Mouse (Mus musculus) left cerebral cortex, postnatal 4 days (tissue): ENCODE measurements at regions not wholly inside any gene's neighbourhood (a gene's known extent, or its start where the extent isn't known, plus 50 kb on each side); places are given as distances from the start of the nearest gene placed in this dataset.
"Not testable (repeated sequence)": the region's sequence is repeated elsewhere in the genome, so short reads cannot be mapped to it uniquely, and the experiment has no call there.

ENCODE experiments used
- DNase-seq: peaks from one replicate; pipeline ENCODE4 v3.0.0-alpha.2; 2022
- intact Hi-C: fragments of 180-260 bp; cut with DNase I; formaldehyde crosslinking; loops from one replicate; pipeline ENCODE4 v1.15.1; 2025

- DNase-seq = no peak
- intact Hi-C loops = no loop called here
Observed at GRCm38 (mm10) chr13:32465787-32466186, 127.2 kb upstream of the Gmds start.

DNA sequence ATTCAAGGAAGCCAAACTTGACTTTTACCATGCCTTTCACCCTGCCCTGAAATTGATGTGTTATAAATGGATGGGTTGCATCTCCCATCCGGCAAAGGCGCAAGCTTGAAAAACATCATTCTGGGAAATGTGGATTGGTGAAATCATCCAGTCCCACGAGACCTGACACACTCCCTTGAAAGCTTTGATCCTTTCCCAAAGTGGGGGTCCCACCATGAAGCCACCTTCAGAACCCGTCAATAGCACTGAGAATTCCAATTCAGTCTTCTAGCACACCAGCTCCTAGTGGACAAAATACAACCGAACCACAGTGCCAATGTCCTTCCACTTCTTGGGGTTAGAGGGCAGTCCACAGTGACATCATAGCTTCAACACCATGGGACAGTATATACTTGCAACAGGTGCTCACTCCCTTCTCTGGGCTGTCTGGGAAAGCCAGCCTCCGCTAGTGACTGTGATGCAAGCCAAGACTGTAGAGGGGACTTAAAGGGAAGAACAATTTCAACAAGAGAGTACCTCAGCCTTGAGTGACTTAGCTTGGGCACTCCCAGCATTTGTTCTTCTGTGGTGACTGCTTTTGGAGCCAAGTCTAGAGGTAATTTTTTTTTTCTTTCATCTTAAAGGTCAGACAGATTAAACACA lies 126.6 kb upstream of the Gmds start:
- intact Hi-C loops = no loop called here
- DNase-seq = no peak

GRCm38 (mm10) chr13:32454419-32455146 lies 116.0 kb upstream of the Gmds start:
- DNase-seq = no peak
- intact Hi-C loops = no loop called here

- peak; percentile 27 for DNase-seq
Observed at GRCm38 (mm10) chr13:32449710-32450417, 111.3 kb upstream of the Gmds start.

DNA sequence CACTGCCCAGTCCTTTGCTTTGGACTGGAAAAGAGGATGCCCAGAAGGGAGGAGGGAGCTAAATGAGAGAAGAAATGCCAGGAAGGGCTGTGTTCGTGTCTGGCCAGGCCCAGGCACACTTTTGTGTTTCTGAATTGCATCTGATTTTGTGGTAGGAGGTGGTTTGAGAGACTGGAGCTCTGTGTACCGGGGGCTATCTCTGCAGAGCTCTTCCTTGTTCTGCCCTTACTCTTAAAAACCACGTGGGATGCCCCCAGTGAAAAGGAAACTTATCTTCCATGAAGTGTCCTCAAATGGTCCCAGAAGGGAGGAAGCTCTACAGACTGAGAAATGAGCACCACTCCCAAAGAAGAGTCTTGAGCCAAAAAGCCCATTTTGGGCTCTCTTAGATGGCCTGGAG lies 106.0 kb upstream of the Gmds start:
- no peak for DNase-seq
- intact Hi-C loops = no loop called here

More at GRCm38 (mm10) chr13:32449710-32450417, 111.3 kb upstream of the Gmds start:
- intact Hi-C loops = no loop called here

GRCm38 (mm10) chr13:32442025-32442424 lies 103.5 kb upstream of the Gmds start:
- no peak for DNase-seq
- intact Hi-C loops = no loop called here

GRCm38 (mm10) chr13:32435136-32435535 lies 96.6 kb upstream of the Gmds start:
- peak; percentile 12 for DNase-seq
- intact Hi-C loops = no loop called here

GRCm38 (mm10) chr13:32428482-32428881 lies 89.9 kb upstream of the Gmds start:
- DNase-seq = no peak

DNA sequence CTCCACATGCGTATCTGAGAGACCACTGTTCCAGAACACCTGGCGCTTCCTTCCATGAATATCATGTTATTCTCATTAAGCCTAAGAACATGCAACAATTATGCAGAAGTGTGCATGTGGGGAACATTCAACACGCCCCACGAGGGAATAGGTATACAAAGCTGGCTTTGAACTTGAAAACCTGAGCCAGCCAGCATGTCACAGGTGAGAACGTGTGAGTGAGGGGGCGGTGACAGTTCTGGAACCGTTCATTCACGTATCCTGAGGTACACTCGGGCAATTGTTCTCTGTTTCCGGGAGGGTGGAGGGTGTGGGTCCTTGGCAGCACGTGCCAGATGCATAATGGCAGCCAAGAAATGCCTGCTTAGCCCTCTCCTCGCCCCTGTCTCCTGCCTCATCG lies 88.4 kb upstream of the Gmds start:
- DNase-seq = no peak
- intact Hi-C loops = no loop called here

More at GRCm38 (mm10) chr13:32428482-32428881, 89.9 kb upstream of the Gmds start:
- intact Hi-C loops = no loop called here

DNA sequence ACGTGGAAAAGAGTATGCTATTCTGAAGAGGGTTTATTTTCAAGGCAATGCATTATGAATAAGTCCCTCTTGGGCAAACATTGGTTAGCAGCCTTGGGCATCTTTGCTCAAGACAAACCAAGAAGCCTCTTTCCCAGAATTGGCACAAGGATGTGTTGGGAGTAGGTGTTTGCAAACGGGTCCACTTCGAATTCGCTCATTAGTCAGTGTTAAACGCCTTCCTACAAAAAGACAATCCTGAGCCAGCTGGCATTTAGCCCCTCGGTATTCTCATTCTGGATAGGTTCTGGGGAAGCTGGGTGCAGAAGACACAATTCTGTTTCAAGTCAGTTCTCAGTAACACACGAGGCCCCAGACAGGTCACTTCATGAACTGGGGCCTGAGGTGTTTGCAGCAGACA lies 87.7 kb upstream of the Gmds start:
- no peak for DNase-seq
- intact Hi-C loops = no loop called here

GRCm38 (mm10) chr13:32424543-32424942 lies 86.0 kb upstream of the Gmds start:
- intact Hi-C loops = not testable (repeated sequence)

GRCm38 (mm10) chr13:32422485-32422884 lies 83.9 kb upstream of the Gmds start:
- intact Hi-C loops = no loop called here
- DNase-seq = no peak

More at GRCm38 (mm10) chr13:32424543-32424942, 86.0 kb upstream of the Gmds start:
- not testable (repeated sequence) for DNase-seq

DNA sequence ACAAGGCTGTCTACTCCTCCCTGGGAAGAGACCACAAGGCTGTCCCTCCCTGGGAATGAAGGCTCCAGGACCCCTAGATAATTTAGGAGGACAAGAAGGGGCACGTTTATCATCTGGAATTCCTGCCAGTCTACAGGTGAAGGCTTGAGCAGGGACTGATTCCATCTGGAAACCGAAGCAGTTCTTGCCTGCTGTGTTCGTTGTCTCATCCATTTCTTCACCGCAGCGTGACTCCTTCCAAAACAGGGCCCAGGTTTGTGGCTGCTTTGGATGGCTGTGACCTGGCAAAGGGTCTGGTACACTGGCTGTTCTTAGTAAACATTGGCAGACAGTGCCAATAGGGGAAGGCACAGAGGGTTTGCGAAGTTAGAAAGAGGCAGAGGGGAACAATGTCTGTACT lies 80.8 kb upstream of the Gmds start:
- intact Hi-C loops = loop anchor here (10.0 kb wide), 1 partner anchor 195 kb away; no protein-coding TSS in a partner anchor
- DNase-seq = no peak

GRCm38 (mm10) chr13:32418655-32419054 lies 80.1 kb upstream of the Gmds start:
- DNase-seq = no peak
- intact Hi-C loops = loop anchor here (10.0 kb wide), 1 partner anchor 194 kb away; no protein-coding TSS in a partner anchor

DNA sequence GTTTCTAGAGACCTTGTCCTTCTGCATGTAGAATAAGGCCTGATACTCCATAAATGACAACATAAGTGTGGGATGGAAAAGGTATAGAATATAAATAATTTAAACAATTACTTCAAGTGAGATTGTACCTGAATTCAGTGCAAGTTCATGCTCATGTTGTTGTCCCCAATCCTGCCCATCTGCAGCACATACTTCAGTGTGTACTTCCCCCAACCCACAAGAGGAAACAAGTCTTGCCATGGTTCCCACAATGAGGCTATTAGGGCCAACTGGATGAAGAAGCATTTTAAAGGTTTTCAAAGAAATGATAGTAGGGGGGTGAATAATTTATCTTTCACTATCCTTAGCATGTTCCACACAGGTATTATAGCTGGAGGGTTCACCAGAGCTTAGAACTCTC lies 79.4 kb upstream of the Gmds start:
- intact Hi-C loops = loop anchor here (10.0 kb wide), 1 partner anchor 193 kb away; no protein-coding TSS in a partner anchor
- no peak for DNase-seq

- DNase-seq = peak; percentile 61
- intact Hi-C loops = loop anchor here (5.0 to 10.0 kb wide), 2 partner anchors 187 to 609 kb away; no protein-coding TSS in a partner anchor
Observed at GRCm38 (mm10) chr13:32411287-32411935, 72.9 kb upstream of the Gmds start.

DNA sequence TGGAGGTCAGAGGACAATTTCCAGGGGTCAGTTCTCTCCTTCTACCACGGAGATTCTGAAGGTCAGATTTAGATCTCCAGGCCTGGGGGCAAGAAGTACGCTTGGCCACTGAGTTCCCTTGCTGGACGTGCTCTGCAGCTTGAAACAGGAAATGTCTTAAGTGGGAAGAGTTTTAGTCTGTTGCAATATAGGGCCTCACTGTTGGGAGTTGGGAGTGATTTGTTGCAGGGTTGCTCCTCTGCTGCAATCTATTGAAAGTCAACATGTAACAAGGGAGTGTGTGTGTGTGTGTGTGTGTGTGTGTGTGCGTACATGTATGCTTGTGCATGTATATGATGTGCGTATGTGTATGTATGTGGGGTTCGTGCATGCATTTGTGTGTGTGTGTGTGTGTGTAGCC lies 71.5 kb upstream of the Gmds start:
- intact Hi-C loops = loop anchor here (5.0 to 10.0 kb wide), 2 partner anchors 185 to 608 kb away; no protein-coding TSS in a partner anchor
- DNase-seq = no peak

- DNase-seq = no peak
- intact Hi-C loops = no loop called here
Observed at GRCm38 (mm10) chr13:32398616-32399015, 60.1 kb upstream of the Gmds start.
